Mouse (Mus musculus) hindlimb bud, embryonic 11.5 days (tissue): ENCODE results near the gene Galnt17.

Source experiments
- DNase-seq: peaks from one replicate; pipeline ENCODE4 v3.0.0-alpha.2; 2012; ENCODE audit warnings: low read depth, low spot score; ENCODE audit errors: extremely low spot score

The Galnt17 gene

DNA sequence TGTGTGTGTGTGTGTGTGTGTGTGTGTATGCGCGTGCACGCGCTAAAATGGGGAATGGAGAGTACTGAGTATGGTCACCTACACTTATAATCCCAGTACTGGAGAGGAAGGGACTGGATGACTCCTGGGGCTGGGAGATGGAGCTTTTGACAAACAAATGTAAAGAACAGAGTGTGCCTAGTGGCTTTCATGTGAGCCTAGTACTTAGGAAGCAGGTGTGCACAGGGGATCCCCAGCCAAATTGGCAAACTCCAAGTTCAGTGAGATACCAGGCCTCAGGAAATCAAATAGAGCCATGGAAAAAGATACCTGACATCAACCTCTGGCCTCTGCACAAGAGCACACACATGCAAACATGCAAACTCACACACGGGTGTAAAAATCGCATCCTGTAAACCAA is 61.7 kb downstream of the Galnt17 start:
- DNase-seq, result no peak

DNA sequence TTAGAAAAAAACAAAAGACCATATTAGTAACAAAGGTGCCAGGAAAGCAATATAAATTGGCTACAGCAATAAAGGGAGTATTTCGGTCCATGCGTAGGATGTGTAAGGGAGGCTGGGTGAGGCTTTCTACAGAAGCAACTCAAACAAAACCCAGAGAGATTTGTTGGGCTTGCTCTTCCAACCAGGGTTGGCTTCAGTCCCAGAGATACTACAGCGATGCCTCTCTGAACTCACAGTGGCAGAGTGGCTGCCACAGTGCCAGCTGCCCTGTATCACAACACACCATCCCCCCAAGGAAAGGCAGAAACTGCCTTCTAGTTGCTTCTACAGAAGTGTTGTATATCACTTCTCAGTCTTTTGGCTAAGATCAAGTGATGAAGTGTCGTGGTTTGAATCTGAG is 66.6 kb downstream of the Galnt17 start:
- DNase-seq, result no peak

DNA sequence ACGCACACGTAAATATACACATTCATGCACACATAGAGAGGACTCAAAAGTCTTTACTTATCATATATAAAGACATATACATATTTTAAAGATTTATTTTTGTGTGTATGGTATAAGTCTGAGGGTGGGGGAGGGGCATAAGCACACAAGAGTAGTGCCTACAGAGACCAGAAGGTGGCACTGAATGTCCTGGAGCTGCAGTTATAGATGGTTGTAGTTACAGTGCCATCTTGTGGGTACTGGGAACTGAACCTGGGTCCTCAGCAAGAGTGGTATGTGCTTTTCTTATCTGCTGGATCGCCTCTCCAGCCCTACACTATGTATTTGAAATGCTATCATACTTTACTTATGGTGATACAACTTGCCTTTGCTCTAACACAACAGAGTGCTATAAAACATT is 68.5 kb downstream of the Galnt17 start:
- no peak for DNase-seq

DNA sequence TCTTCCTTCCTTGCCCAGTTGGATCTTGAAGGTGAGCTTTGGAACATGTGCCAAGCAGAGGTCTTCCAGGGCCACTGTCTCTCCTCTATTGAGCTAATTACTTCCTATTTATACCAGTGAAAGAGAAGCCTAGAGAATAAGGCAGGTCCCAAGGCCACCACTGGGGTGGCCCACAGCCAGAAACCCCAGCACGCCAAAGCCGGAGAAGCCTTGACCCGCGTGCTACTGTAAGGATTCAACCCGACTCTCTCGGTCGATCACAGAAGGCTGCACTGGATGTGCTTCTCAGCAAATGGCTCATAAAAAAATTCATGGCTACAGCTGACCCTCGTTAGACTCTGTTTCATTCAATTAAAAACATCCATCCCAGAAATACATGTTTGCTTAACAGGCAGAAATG is 71.4 kb downstream of the Galnt17 start:
- DNase-seq, result no peak

DNA sequence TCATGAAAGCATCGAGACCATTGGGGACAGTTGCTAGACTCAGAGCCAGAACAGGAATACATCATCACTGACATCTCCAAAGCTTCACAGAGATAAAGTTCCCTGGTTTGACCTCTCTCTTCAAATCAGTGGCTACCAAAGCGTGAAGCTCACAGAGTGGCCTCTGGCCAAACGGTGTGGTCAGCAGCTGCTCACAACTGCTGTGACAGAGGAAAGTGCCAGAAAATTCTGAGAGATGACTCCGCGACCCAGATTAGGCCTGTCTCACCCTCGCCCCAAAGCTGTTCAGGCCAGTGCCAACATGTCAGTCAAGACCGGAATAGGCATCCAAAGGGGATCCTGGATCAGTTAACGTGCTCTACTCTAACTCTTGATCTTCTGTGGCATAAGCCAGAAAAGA is 74.5 kb downstream of the Galnt17 start:
- DNase-seq, result no peak

DNA sequence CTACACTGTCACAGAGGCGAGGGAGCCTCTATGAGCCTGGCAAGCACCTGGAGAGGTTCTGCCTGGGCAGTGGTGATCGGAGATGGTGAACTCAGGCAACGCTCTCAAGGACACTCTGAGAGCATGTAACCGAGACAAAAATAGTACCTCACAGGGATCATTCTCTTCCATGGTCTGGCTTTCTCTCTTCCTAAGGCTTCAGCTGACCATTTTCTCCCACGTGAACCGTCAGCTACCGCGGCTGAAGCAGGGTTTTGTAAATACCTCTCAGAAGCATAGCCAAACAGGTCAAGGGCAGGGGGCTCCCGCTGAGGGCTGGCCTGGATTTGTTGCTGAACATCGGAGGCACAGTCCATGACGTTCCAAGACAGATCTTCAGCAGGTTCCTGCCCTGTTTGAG is 77.2 kb downstream of the Galnt17 start:
- DNase-seq, result no peak

DNA sequence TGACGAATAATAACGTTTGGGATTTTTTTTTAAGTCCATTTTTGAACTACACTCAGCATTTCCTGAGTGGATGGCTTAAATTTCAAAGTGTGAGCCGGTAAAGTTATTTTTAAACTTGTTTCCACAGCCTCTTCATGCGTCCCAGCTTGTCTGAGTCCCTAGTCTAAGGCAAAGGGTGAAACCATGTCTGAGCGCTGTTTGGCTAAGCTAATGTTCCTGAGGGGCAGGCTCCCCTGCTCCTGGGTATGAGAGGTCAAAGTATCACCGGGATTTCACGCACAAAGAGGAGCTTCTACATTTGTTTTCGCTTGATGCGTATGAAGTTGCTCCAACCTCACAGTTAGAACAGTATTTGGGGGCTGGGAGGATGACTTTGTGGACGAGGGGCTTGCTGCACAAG is 78.6 kb downstream of the Galnt17 start:
- DNase-seq, result no peak

DNA sequence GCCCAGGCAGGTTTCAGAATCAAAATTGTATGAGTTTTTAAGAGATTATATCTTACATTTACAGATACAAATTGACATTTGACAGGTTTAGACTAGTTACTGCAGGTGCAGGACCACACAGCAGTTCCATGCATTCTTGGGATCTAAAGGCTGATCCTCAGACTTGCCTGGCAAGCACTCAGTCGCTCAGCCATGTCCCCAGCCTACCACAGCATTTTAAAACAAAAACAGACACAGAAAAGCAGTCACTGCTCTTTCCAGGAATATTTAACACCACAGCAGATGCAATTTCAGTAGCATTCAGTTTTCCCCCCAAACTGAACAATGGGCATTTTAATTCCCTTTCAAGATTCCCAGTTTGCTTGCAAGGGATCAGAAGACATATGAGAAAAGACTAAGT is 84.9 kb downstream of the Galnt17 start:
- no peak for DNase-seq

DNA sequence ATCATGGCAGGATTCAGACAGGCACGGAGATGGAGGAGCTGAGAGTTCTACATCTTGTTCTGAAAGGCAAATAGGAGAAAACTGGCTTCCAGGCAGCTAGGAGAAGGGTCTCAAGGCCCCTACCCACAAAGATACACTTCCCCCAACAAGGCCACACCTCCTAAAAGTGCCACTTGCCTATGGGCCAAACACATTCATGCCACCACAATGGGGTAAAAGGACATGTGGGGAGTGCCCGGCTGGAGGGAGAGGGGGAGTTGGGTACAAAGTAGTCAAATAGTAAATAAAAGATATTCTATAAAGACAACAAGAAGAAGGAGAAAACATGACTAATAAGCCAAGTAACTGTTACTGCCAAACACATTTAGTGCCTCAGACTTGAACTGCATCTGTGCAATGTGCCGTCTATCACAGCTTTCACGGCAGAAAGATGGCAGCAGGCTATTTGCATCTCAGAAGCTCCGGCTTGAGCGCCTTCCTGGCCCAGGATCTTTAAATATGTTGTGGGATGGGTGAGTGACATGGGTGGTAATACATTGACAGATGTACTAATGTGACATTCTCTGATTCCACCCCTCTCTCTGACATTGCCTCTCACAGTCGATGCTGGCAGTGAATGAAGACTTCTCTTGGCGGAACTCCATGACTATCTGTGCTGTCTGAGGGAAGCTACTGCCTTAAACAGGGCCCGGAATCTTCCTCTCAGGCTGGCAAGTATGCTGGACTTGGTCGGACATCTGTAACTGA is 85.6 kb downstream of the Galnt17 start:
- DNase-seq, result no peak

DNA sequence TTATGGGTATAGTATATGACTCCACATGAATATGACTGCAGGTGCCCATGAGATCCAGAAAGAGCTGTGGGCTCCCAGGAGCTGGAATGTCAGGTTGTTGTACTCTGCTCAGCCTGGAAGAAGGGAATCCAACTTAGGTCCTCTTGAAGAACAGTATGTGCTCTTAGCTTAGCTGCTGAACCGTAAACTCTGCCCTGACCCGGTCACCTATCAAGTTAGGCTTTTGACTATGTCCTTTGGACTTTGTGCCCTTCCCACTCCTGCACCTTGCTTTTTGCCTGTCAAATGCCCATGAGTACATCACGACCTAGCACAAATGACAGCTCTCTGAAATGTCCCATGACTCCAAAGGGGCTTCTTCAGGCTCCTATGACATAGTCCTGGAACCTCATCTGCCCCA is 90.1 kb downstream of the Galnt17 start:
- DNase-seq, result no peak

DNA sequence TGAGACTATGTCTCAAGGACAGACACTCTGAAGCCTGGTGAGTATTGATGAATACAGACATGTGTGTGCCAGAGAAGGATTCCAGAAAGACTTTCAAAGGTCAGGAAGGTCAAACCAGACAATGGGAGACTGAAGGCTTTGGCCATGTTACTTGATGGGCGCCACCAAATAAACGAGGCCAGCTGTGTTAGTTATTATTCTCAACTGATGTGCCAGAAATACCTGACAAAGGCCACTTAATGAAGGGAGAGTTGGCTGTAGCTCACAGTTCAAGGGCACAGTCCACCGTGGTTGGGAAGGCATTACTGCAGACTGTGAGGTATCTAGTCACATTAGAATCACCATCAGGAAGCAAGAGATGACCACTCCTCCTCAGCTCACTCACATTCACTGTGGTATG is 96.7 kb downstream of the Galnt17 start:
- no peak for DNase-seq

DNA sequence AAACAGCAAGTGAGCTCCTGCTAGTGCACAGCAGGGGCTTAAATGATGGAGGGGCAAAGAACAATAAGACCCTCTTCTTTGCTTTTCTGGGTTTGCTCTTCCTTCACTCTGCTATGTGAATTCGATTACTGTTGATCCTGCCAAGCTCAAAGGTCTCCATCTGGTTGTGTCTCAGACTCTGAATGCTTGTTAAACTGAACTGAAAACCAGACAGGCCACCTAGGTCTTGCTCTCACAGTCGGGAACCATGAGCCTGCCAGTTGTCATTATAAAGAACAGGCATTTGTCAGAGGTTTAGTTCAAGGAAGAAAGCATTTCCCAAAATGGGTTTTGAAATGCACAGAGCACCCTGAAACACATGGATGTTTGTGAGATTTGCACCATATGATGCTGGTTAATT is 107.2 kb downstream of the Galnt17 start:
- no peak for DNase-seq

DNA sequence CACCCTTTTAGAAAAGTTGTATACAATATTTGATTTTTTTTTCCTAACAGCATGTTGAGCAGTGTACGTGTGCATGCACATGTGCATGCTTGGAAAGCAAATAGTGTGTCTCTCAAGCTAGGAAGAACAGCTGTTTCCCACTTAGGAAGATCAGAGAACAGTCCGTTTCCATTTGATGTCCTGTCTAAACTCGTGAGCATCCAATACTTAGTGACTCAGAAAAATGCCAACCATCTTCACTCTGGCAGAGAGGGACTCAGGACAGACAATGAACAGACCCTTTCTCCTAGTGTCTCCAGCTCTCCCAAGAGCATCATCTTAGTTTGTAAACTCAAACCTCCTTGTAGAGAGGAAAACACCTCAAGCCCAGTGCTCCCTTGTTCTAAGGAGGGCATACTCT is 116.0 kb downstream of the Galnt17 start:
- DNase-seq, result no peak

DNA sequence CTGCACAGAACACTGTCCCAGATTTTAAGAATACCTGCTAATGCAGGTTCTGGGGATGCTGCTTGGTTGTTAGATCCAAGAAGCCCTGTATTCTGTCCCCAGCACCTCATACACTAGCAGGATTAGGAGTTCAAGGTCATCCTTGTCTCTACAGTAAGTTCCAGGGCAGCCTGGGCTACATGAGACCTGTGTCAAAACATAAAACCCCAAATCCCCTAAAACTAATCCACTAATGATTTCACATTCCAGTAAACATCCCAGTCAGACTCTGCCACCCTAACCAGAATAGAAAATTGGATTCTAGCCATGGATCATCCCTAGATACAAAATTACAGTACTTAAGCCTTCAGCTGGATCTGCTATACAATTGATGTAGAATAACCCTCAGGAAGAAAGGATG is 123.7 kb downstream of the Galnt17 start:
- DNase-seq, result no peak

DNA sequence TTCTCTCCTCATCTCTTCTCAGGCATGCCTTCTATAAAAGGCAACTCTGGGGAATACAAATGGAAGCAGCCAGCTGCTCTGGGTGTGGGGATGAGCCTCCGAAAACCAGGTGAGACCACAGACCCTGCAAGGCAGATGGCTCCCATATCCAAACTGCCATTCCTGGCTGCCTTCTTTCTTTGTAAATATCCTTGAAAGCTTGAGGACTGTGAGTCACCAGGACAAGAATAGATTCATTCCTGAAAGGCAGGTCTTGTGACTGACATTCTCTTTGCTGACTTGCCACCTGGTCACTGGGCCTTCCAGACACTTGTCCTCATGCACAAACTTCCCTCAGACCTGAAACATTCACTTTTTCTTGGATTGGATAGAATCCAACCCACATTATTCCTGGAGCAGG is 127.1 kb downstream of the Galnt17 start:
- no peak for DNase-seq

DNA sequence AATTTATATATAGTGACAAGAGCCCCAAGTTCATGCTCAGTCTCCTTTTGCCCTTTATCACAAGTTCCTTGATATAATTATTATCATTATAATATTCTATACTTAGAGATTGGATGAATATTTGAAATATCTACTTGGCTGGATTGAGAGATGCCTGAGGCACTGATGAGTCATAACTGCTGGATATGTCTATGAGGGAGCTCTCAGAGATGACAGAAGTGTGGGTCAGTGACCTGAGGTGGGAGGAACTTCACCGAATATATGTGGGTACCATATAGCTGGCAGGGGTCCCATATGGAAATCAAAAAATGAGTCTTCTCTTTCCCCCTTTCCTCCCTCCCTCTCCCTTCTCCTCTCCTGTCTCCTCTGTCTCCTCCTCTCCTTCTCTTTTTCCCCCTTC is 127.5 kb downstream of the Galnt17 start:
- no peak for DNase-seq

DNA sequence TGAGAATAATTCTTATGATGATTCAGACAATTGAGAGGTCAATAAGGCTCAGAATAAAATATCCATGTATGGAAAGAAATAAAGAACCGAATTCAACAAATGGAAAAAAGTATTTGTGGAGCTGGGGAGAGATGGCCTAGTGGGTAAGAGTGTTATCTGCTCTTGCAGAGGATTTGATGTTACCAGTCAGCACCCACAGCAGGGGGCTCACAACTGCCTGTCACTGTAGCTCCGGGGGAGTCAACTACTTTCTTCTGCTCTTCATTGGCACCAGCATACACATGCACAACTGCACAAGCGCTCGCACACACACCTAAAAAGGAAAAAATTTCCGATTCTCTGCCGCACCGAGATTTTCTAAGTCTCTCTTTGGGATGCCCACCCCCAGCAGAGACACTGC is 130.4 kb downstream of the Galnt17 start:
- no peak for DNase-seq

DNA sequence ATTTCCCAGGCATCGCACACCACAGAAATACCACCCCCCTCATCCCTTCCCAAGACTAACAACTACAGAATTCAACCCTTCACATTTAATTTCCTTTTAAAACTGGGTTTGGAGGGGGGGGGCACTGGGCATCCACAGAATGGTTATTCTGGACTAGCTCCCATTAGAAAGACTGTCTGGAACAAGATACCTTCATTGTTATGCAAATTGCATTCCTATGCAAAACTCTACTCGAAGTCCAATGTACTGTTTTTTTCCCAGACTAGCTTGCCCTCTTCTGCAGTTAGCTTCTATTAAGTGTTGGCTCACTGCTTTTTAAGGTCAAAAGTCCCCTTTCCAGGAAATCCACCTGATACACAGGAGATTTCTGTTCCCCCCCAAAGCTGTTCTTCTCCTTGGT is 131.1 kb downstream of the Galnt17 start:
- DNase-seq, result no peak

DNA sequence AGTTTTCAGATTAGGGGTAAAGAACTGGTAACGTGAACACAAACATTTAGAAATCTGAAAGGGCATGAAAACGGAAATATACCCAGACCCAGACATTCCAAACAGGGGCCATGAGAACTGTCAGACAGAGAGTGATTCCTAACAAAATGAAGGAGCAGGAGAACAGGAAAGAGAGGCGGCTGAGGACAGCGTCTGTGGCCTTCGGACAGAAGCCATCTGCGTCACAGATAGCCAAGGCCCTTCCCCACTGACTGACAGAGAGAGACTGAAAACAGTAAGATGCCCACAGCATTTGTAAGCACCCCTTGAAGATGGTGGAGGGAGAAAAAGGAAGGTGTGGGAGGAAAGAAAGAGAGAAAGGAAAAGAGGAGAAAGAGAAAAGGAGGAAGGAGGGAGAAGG is 139.1 kb downstream of the Galnt17 start:
- no peak for DNase-seq

DNA sequence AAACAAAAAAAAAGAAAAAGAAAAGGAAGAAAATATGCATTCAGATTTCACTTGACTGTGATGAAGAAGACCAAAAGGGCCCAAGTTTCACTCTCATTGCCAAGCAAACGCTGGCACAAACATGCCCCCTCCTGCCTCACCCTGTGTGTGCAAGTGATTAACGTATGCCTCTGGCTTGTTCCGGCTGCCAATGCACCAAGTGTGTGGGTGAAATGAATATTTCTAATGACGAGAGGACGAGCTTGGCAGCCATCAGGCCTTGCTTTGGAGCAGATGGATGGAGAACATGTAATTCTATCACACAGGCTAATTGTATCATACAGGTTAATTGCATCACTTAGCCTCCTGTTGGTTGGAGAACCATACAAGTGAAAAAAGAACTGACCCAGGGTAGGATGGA is 140.9 kb downstream of the Galnt17 start:
- no peak for DNase-seq

DNA sequence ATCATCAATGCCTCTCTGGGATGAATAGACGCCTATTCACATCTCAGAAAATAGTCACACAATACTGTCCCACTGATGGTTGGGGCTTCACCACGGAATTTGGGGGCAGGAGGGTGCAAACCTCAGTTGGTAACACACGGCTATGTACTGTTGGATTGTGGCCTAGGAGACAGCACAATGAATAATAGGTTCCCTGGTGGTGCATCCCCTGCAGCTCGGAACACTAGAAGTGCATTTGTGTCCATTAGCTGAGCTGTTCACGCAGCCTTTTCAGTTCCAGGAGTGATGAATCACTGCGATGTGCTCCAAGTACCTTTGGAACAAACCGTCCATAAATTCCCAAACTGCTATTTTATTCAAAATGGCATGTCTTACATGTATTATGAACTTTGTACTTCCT is 142.6 kb downstream of the Galnt17 start:
- DNase-seq, result no peak

DNA sequence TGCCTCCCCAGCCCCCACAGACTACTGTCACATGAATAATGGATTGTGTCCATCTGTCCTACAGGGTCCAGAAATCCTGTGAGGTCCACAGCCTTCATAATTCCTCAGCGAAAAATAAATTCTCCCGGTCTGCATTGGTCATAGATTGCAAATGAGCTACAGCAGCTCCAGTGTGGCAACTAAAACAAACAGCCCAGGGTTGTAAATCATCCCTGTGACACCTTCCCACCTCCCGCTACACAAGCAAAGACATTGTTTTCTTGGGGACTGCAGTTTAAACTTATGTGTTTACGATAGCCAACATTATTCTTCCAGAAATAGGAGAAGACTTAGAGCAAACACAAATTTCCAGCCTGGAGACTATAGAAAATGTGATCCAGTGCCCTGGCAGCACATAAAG is 150.4 kb downstream of the Galnt17 start:
- DNase-seq, result no peak

DNA sequence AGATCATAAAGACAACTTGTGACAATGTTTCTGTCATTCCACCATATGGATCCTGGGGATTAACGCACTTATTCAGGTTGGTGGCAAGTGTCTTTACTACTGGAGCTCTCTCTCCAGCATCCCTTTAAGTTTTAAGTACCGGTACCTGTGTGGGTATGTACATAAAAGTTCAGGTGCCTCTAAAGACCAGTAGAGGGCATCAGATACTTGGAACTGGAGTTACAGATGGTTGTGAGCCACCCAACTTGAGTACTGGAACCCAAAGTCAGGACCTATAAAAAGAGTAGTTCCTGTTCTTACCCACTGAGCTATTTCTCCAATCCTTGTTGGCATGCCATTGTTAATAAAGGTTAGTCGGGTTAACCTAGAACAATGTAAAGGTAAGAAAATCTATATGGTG is 152.0 kb downstream of the Galnt17 start:
- DNase-seq, result no peak

DNA sequence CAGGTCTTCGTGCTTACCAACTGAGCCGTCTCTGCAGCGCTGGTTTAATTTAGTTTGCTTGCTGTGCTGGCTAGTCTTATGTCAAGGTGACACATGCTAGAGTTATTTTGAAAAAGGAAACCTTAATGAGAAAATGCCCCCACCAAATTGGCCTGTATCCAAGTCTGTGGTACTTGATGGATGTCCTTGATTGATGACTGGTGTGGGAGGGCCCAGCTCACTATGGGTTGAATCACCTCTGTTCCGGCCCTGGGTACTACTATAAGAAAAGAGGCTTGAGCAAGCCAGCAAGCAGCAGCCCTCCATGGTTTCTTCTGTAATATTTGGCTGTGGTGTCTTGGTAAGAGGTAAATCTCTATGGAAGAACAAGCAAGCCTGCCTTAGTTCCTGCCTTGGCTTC is 165.7 kb downstream of the Galnt17 start:
- no peak for DNase-seq
